Mouse (Mus musculus): ENCODE results near the gene Oxgr1. TPM values are rescaled to one million over a fixed set of nuclear protein-coding genes. Genes with fewer than 3 reads are reported as not detected.
A peak's percentile ranks its signal among the peaks of the same experiment; 100 is the strongest.

Oxgr1 gene
- polyA plus RNA-seq (2015; fragmentation: Nextera tagmentation; extraction: Ambion mirVana) = not detected in 2 replicates

DNA sequence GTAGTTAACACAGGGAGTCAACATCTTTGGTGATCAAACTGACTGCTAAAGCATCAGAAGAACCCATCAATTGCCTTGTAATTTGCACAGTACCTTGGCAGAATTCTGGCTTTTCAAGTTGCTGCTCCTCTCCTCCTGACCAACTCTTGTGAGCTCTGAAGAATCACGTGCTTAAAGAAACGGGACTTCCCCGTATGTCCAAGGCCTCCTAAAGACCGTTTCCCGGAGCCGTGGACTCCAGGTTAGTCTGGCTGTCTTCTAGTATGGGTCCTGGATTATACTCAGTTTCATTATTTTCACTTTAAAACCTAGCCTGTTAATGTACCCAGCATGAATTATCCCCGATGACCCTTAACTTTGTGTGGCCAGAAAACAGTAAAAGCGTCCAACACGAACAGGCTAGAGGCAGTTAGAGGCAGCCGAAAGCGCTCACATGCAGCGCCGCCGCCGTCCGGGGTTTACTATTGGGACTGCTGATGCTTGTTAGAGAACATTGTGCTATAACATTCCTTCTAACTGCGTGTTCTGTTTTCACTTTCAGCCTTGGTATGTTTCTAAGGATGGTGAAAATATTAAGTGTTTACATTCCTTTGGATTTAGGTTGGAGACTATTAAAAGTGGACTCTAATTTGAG lies at the start of gene Oxgr1:
Oxgr1 (minus strand) TSS at position 249 of the 634 bp plus-strand sequence.
- Histone ChIP-seq H3K4me3 (replicated peaks) (no peak within 1 kb of the TSS), H3K27ac (replicated peaks) (no peak within 1 kb of the TSS), H3K27me3 (no peaks in the 10 kb centered on the region), H3K9me3 (replicated peaks) (no peaks in the 10 kb centered on the region), H3K4me1 (no peaks in the 10 kb centered on the region), H3K4me2 (replicated peaks) (no peak within 1 kb of the TSS), H3K36me3 (no peaks in the 10 kb centered on the region), H3K9ac (no peak within 1 kb of the TSS)
- ATAC-seq (ENCODE audit: insufficient number of reproducible peaks, low FRiP score, low TSS enrichment, low read depth) = no peak
- 89% methylated on average over 17 of the region's 17 CpGs for WGBS

DNA sequence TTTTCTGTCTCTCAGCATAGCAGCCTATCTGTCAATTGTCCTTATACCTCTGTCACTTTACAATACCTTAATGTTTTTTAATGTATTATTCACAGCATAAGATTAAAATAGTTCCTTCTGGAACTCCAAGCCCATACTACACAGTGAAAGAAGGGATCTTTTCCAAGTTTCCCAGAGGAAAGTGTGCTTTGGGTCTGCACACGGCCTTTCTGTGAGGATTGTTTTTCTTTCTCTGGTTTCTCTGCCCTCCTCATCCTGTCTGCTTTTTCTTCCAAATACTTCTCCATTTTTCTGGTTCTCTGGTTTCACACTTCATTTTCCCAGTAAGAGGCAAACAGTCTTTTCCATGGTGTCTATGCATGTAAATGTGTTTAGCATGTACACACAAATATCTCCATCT lies 48.2 kb upstream of the Oxgr1 start:
- Histone ChIP-seq H3K4me2 (replicated peaks) (no peak overlapping the region), H3K4me1 (peaks cover 16% of the 10 kb centered on the region), H3K4me3 (replicated peaks) (no peak overlapping the region), H3K36me3 (no peaks in the 10 kb centered on the region), H3K27me3 (no peaks in the 10 kb centered on the region), H3K27ac (replicated peaks) (peak overlapping the region; percentile 86), H3K9ac (no peak overlapping the region), H3K9me3 (replicated peaks) (no peaks in the 10 kb centered on the region)
- 20% methylated on average over 1 of the region's 1 CpGs for WGBS
- ATAC-seq (ENCODE audit: insufficient number of reproducible peaks, low FRiP score, low TSS enrichment, low read depth) = 0 out of 2 replicates have a peak, but pooled peaks have one; percentile 62

DNA sequence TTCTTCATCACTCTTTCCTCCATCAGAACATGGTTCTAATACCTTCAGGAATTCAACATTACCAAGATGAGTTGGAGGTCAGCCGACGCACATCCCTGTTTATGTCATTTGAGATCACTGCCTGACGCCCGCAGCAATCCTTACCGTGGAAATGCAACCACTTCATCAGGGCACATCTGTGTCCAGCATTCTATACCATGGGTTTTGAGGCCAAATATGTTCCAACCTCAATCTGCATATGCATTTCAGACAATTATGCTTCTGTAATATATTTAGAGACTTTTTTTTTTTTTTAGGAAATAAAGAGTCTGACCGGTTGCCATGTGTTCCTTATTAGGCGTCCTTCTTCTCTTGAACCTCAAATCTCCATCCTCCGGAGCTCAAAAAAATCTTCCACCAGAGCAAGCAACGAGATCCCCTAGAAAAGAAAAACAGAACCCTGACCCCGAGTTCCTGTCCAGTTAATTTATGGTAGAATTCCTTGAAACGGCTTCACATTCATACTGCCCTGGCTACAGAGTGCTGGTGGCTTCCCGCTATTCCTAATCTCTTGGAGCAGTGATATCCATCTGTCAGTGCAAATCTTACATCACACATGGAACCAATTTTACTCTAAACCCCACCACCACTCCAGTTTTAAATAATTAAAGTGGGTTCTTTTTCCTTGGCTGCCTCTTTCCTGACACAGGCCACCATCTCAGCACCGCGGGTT lies 47.6 kb upstream of the Oxgr1 start:
- 35% methylated on average over 14 of the region's 14 CpGs for WGBS
- Histone ChIP-seq H3K9ac (no peak overlapping the region), H3K9me3 (replicated peaks) (no peaks in the 10 kb centered on the region), H3K27ac (replicated peaks) (peak overlapping the region; percentile 86), H3K4me1 (peaks cover 16% of the 10 kb centered on the region), H3K36me3 (no peaks in the 10 kb centered on the region), H3K27me3 (no peaks in the 10 kb centered on the region), H3K4me2 (replicated peaks) (peak overlapping the region; percentile 31), H3K4me3 (replicated peaks) (no peak overlapping the region)
- ATAC-seq (ENCODE audit: insufficient number of reproducible peaks, low FRiP score, low TSS enrichment, low read depth) = peak; percentile 82

DNA sequence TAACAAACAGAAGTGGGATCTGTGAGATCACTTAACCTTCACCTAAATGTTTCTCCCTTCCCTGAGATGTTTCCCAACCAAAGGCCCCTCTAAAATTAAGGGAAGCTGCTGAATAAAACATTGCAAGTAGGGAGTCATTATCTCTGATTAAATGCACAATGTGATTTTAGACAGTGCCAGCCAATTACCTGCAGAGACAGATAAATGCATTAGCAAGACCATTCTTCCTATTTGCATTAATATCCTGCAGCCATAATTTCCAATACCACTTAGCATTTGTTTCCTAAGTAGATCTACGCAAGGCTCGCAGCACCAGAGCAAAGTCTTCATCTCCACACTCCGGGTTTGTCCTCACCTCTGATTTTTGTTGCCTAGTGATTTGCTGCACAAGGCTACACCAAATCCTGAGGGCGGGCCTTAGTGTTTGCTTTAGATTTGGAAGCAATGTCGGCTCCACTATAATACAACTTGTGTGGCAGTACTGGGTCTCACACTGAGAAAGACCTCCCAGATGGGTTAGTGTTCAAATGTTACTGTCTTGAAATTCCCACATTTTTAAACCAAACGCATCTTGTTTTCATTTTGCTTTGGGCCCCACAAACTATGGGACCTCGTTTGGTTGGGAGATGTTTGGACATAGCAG lies 46.9 kb upstream of the Oxgr1 start:
- WGBS = 44% methylated on average over 7 of the region's 7 CpGs
- no peak overlapping the region for H3K4me3 ChIP-seq (replicated peaks)
- no peaks in the 10 kb centered on the region for H3K9me3 ChIP-seq (replicated peaks)
- no peaks in the 10 kb centered on the region for H3K27me3 ChIP-seq
- peak overlapping the region; percentile 86 for H3K27ac ChIP-seq (replicated peaks)
- H3K36me3 ChIP-seq = no peaks in the 10 kb centered on the region
- peak overlapping the region; percentile 31; the same call in 1 of the 2 replicates for H3K4me2 ChIP-seq (replicated peaks)
- no peak overlapping the region for H3K9ac ChIP-seq
- ATAC-seq (ENCODE audit: insufficient number of reproducible peaks, low FRiP score, low TSS enrichment, low read depth) = peak; percentile 54; the same call in 1 of the 2 replicates
- peaks cover 16% of the 10 kb centered on the region for H3K4me1 ChIP-seq

DNA sequence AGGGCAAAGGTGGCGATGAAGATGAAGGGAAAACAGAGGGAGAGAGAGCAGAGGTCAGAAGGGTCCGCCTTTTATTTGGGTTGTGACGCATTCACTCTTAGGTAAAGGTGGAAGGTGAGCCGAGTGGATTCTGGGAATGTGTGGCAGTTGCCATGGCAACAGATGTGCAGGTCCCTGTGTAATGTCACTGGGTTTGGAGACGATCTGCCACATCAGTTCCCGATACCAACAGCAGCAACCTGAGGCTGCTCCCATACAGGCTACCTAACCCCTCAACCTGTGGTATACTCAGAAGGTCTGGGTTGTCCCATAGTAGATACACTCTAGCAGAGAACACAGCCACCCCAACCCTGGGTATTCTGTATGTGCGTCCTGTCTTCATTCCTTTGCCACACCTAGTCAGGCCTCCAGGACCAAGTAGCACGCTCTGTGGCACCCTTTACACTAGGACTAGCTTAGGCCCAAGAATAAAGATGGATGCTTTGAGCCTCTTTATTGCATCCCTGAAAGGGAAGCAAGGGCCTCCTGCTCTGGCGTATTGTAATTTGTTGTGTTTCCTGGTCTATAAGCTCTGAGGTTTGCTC lies 41.9 kb upstream of the Oxgr1 start:
- Histone ChIP-seq H3K36me3 (no peaks in the 10 kb centered on the region), H3K9ac (no peak overlapping the region), H3K9me3 (replicated peaks) (no peaks in the 10 kb centered on the region), H3K4me2 (replicated peaks) (no peak overlapping the region), H3K4me1 (peaks cover 3% of the 10 kb centered on the region; the same call in 1 of the 2 replicates), H3K27ac (replicated peaks) (no peak overlapping the region), H3K27me3 (no peaks in the 10 kb centered on the region), H3K4me3 (replicated peaks) (no peak overlapping the region)
- 82% methylated on average over 9 of the region's 9 CpGs for WGBS
- ATAC-seq (ENCODE audit: insufficient number of reproducible peaks, low FRiP score, low TSS enrichment, low read depth) = no peak; the same call in 1 of the 2 replicates

DNA sequence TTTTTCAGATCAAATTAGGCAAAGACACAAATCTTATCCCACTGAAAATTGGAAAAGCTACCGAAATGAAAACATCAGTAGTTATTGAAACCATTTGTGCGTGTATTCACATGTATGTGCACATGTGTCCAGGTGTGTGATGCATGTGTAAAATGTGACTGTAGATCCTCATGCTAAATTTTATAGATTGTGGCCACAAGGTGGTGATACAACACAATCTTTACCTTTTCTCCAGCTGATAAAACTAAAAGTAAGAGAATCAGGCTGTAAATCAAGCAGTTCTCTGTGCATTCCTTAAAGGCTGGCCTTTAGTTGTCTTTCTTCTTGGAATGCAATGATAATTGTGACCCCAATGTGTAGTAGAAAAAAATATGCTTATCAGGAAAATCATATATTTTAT lies 34.0 kb upstream of the Oxgr1 start:
- H3K4me1 ChIP-seq = no peaks in the 10 kb centered on the region
- H3K4me3 ChIP-seq (replicated peaks) = no peak overlapping the region
- WGBS = 38% methylated on average over 2 of the region's 2 CpGs
- no peak overlapping the region for H3K9ac ChIP-seq
- no peaks in the 10 kb centered on the region for H3K36me3 ChIP-seq
- no peak for ATAC-seq (ENCODE audit: insufficient number of reproducible peaks, low FRiP score, low TSS enrichment, low read depth)
- no peaks in the 10 kb centered on the region for H3K9me3 ChIP-seq (replicated peaks)
- no peak overlapping the region for H3K4me2 ChIP-seq (replicated peaks)
- no peaks in the 10 kb centered on the region for H3K27me3 ChIP-seq
- H3K27ac ChIP-seq (replicated peaks) = no peak overlapping the region

DNA sequence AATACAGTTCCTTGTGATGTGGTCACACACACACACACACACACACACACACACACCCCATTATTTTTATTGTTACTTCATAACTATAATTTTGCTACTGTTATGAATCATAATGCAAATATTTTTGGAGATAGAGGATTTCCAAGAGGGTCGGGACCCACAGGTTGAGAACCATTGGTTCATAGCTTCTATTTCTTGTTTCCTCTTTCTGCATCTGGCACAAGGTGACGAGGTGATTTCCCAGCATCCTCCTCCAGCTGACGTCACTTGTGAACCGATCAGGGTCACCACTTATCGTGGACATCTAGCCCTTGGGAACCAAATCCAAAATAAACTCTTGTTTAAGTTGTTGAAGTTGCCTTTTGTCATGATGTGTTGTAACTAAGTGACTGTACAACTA lies 33.5 kb upstream of the Oxgr1 start:
- 70% methylated on average over 5 of the region's 5 CpGs for WGBS
- H3K36me3 ChIP-seq = no peaks in the 10 kb centered on the region
- ATAC-seq (ENCODE audit: insufficient number of reproducible peaks, low FRiP score, low TSS enrichment, low read depth) = no peak
- H3K9ac ChIP-seq = no peak overlapping the region
- no peaks in the 10 kb centered on the region for H3K4me1 ChIP-seq
- no peaks in the 10 kb centered on the region for H3K27me3 ChIP-seq
- H3K9me3 ChIP-seq (replicated peaks) = no peaks in the 10 kb centered on the region
- H3K4me3 ChIP-seq (replicated peaks) = no peak overlapping the region
- H3K4me2 ChIP-seq (replicated peaks) = no peak overlapping the region
- H3K27ac ChIP-seq (replicated peaks) = no peak overlapping the region

DNA sequence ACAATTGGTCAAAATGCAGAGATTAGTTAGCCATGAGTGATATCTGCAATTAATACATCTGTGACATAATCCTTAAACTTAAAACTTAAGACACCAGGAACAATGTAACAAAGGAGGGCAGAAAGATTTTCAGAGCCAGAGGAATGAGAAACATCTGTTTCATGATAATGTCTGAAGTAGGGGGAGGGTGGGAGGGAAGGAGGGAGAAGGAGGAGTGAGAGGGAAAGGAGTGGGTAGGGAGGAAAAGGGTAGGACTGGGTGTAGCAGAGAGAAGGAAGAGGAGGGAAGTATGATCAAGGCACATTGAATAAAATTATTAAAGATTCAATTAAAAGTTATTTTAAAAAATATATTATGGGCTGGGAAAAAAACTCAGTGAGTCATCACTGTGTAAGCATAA lies 32.0 kb upstream of the Oxgr1 start:
- ATAC-seq (ENCODE audit: insufficient number of reproducible peaks, low FRiP score, low TSS enrichment, low read depth) = no peak
- no peaks in the 10 kb centered on the region for H3K4me1 ChIP-seq
- H3K9ac ChIP-seq = no peak overlapping the region
- H3K27me3 ChIP-seq = no peaks in the 10 kb centered on the region
- no peaks in the 10 kb centered on the region for H3K36me3 ChIP-seq
- no peak overlapping the region for H3K4me2 ChIP-seq (replicated peaks)
- H3K4me3 ChIP-seq (replicated peaks) = no peak overlapping the region
- no peaks in the 10 kb centered on the region for H3K9me3 ChIP-seq (replicated peaks)
- H3K27ac ChIP-seq (replicated peaks) = no peak overlapping the region

DNA sequence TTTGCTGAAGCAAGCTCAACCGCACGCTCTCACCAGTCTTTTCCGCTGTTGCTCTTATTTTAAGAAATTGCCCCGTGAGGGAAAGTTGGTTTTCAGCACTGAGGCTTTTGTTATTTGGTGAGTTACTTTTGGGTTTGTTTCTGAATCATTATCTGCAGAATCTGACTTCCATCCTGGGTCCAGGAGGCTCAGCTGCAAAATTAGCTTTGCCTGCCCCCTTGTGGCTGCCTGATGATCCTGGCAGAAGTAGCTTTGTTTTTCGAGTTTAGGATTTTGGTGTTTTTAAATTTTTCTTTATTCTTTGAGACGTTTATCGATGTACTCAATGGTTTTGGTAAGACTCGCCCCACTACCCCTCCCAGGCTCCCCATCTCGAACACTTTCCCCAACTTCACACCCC lies 18.9 kb upstream of the Oxgr1 start:
- no peak overlapping the region for H3K27ac ChIP-seq (replicated peaks)
- no peak overlapping the region for H3K4me2 ChIP-seq (replicated peaks)
- no peak overlapping the region for H3K4me3 ChIP-seq (replicated peaks)
- no peaks in the 10 kb centered on the region for H3K4me1 ChIP-seq
- ATAC-seq (ENCODE audit: insufficient number of reproducible peaks, low FRiP score, low TSS enrichment, low read depth) = no peak
- no peaks in the 10 kb centered on the region for H3K36me3 ChIP-seq
- WGBS = 54% methylated on average over 9 of the region's 9 CpGs
- no peaks in the 10 kb centered on the region for H3K27me3 ChIP-seq
- H3K9me3 ChIP-seq (replicated peaks) = no peaks in the 10 kb centered on the region
- no peak overlapping the region for H3K9ac ChIP-seq

DNA sequence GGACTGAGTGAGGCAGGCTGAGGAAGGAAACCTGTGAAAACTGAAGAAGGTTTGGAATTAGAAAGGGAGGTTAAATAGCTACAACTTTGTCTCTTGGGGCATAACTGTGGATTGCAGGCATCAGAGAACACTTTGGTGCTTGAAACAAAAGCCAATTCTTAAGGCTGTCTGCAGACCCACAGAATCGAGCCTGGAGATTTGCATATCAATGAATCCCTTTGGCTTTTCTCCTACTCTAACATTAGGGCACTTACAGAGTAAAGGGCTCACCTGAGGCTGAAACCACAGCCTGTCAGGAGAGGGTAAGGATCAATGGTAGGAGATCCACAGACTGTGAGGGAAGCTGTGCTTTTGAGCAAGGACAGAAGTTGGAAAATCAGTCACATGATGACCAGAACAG lies 8.8 kb downstream of the Oxgr1 start:
- no peak overlapping the region for H3K9ac ChIP-seq
- no peak for ATAC-seq (ENCODE audit: insufficient number of reproducible peaks, low FRiP score, low TSS enrichment, low read depth)
- H3K4me2 ChIP-seq (replicated peaks) = no peak overlapping the region
- H3K4me1 ChIP-seq = no peaks in the 10 kb centered on the region
- H3K4me3 ChIP-seq (replicated peaks) = no peak overlapping the region
- no peak overlapping the region for H3K27ac ChIP-seq (replicated peaks)
- H3K27me3 ChIP-seq = no peaks in the 10 kb centered on the region
- H3K36me3 ChIP-seq = no peaks in the 10 kb centered on the region
- WGBS = 7% methylated on average over 1 of the region's 1 CpGs
- no peaks in the 10 kb centered on the region for H3K9me3 ChIP-seq (replicated peaks)

DNA sequence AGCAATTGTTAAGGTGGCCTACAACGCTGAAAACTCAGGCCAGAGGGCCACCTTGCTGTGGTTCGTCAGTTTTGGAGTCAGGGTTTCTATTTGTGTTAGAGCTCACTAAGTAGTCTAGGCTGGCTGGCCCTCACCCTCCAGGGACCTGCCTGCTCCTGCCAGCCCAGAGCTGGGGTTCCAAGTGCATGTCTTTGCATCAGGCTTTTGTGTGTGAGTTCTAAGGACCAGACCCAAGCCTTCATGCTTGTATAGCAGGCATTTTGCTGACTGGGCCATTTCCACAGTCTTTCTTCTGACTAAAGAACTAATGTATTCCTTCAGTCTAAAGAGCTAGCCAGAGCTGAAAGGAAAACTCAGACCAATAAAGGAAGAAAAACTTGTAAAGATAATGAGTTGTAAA lies 22.3 kb downstream of the Oxgr1 start:
- H3K27me3 ChIP-seq = no peaks in the 10 kb centered on the region
- H3K36me3 ChIP-seq = no peaks in the 10 kb centered on the region
- H3K4me2 ChIP-seq (replicated peaks) = no peak overlapping the region
- no peak overlapping the region for H3K27ac ChIP-seq (replicated peaks)
- H3K4me1 ChIP-seq = no peaks in the 10 kb centered on the region
- no peak overlapping the region for H3K9ac ChIP-seq
- no peak overlapping the region for H3K4me3 ChIP-seq (replicated peaks)
- 72% methylated on average over 2 of the region's 2 CpGs for WGBS
- no peaks in the 10 kb centered on the region for H3K9me3 ChIP-seq (replicated peaks)
- no peak for ATAC-seq (ENCODE audit: insufficient number of reproducible peaks, low FRiP score, low TSS enrichment, low read depth)
